Mouse (Mus musculus): Measurements from ENCODE around the gene Gart.

GRCm38 (mm10) chr16:91686369-91686768, 39.6 kb upstream of the Gart start:
- TF ChIP-seq POLR2A (IDR thresholded peaks at IDR 0.05; ENCODE audit: insufficient read length, low read depth) (no peak), MYOD1 (IDR thresholded peaks at IDR 0.05; ENCODE audit: control insufficient read depth in 1 of 3, insufficient read length in 2 of 3, low read depth in 2 of 3) (no peak), TCF12 (IDR thresholded peaks at IDR 0.05; ENCODE audit: insufficient read depth, poor library complexity, severe bottlenecking) (no peak), MAX (IDR thresholded peaks at IDR 0.05; ENCODE audit: low read depth) (no peak), MYOG (IDR thresholded peaks at IDR 0.05; ENCODE audit: control insufficient read depth in 1 of 3, insufficient read depth in 1 of 3, insufficient read length in 2 of 3, low read depth in 2 of 3) (no peak), E2F4 (IDR thresholded peaks at IDR 0.05; ENCODE audit: insufficient read depth) (no peak), POLR2AphosphoS2 (IDR thresholded peaks at IDR 0.05; ENCODE audit: insufficient read length, low read depth) (no peak), CEBPB (IDR thresholded peaks at IDR 0.05; ENCODE audit: insufficient read depth, poor library complexity, severe bottlenecking) (no peak), USF1 (IDR thresholded peaks at IDR 0.05; ENCODE audit: low read depth) (no peak)

Measured in myocyte (in vitro differentiated cells).